In genomic region chr6:48487747-48488725, GRCm38 (mm10) we compare ENCODE assay signal across 8 mouse cellular contexts. TPM values are rescaled to one million over a fixed set of nuclear protein-coding genes. Genes with fewer than 3 reads are reported as not detected.
DNase-seq lines count a peak whose midpoint lies in the region; ATAC-seq lines count a peak whose summit lies in the region.

No protein-coding gene starts in this region.

- peaks cover 70% of the 10 kb centered on the region for H3K27me3 ChIP-seq in heart, embryonic 10.5 days (ENCODE audit: insufficient read depth, poor library complexity, severe bottlenecking)
- H3K27me3 ChIP-seq in kidney, embryonic 16.5 days (ENCODE audit: insufficient read depth, low read length) = no peaks in the 10 kb centered on the region
- no peaks in the 10 kb centered on the region for H3K27me3 ChIP-seq in midbrain, embryonic 15.5 days (replicated peaks)

- H3K4me3 ChIP-seq in heart, embryonic 10.5 days = peak overlapping the region; percentile 43
- H3K4me3 ChIP-seq in kidney, embryonic 16.5 days (ENCODE audit: low read length) = peak overlapping the region; percentile 31
- no peak overlapping the region for H3K4me3 ChIP-seq in midbrain, embryonic 15.5 days

- peak overlapping the region; percentile 59 for H3K9ac ChIP-seq in kidney, embryonic 16.5 days (replicated peaks; ENCODE audit: low read length)
- no peak overlapping the region for H3K9ac ChIP-seq in midbrain, embryonic 15.5 days

- H3K4me1 ChIP-seq in heart, embryonic 10.5 days = peaks cover 41% of the 10 kb centered on the region
- H3K4me1 ChIP-seq in kidney, embryonic 16.5 days (ENCODE audit: insufficient read depth, low read length) = peaks cover 10% of the 10 kb centered on the region
- H3K4me1 ChIP-seq in midbrain, embryonic 15.5 days = no peaks in the 10 kb centered on the region; the same call in 1 of the 2 replicates

- DNase-seq in 3T3-L1 (ENCODE audit: low read depth, low spot score) = peak; percentile 46
- peak; percentile 52 for DNase-seq in embryo, embryonic 10.5 days (ENCODE audit: low spot score)
- DNase-seq in heart, embryonic 10.5 days (ENCODE audit: low spot score) = no peak
- DNase-seq in thymus, postnatal 4 days = no peak
- DNase-seq in c-Kit-positive CD71-positive TER-119-positive erythroid progenitor cells, embryonic 14.5 days (ENCODE audit: low spot score) = no peak
- no peak for DNase-seq in ovary, postnatal 14 days (ENCODE audit: low spot score)

- peak; percentile 55; the same call in 1 of the 2 replicates for ATAC-seq in kidney, embryonic 16.5 days (ENCODE audit: low FRiP score, low TSS enrichment)
- peak; percentile 44; the same call in 1 of the 2 replicates for ATAC-seq in midbrain, embryonic 15.5 days (replicated peaks)

- H3K9me3 ChIP-seq in heart, embryonic 10.5 days = no peaks in the 10 kb centered on the region
- H3K9me3 ChIP-seq in kidney, embryonic 16.5 days (ENCODE audit: low read length) = no peaks in the 10 kb centered on the region
- no peaks in the 10 kb centered on the region for H3K9me3 ChIP-seq in midbrain, embryonic 15.5 days

- 10% methylated on average over 20 of the region's 25 CpGs for WGBS in heart, embryonic 10.5 days
- 8% methylated on average over 18 of the region's 25 CpGs for WGBS in kidney, embryonic 16.5 days
- WGBS in midbrain, embryonic 15.5 days = 19% methylated on average over 17 of the region's 25 CpGs

- H3K4me2 ChIP-seq in kidney, embryonic 16.5 days (replicated peaks; ENCODE audit: low read depth, low read length) = peak overlapping the region; percentile 50
- peak overlapping the region; percentile 36 for H3K4me2 ChIP-seq in midbrain, embryonic 15.5 days

- no peaks in the 10 kb centered on the region for H3K36me3 ChIP-seq in heart, embryonic 10.5 days
- H3K36me3 ChIP-seq in kidney, embryonic 16.5 days (ENCODE audit: insufficient read depth, low read length) = no peaks in the 10 kb centered on the region
- H3K36me3 ChIP-seq in midbrain, embryonic 15.5 days (replicated peaks) = no peaks in the 10 kb centered on the region

- peak overlapping the region; percentile 78 for H3K27ac ChIP-seq in heart, embryonic 10.5 days
- H3K27ac ChIP-seq in kidney, embryonic 16.5 days (ENCODE audit: low read length) = no peak overlapping the region
- no peak overlapping the region for H3K27ac ChIP-seq in midbrain, embryonic 15.5 days

RNA-seq across cellular contexts. Expression of gene Sspo, which starts 40.0 kb away (rescaled TPM):
- 0.15 and 0.64 TPM in 2 replicates for polyA plus RNA-seq in heart, embryonic 10.5 days (2016; fragmentation: Nextera tagmentation; extraction: Ambion mirVana)
- polyA plus RNA-seq in kidney, embryonic 16.5 days (2015; fragmentation: Nextera tagmentation; extraction: Ambion mirVana) = 0.36 and 0.97 TPM in 2 replicates
- polyA plus RNA-seq in midbrain, embryonic 15.5 days (2015; fragmentation: Nextera tagmentation; extraction: Ambion mirVana) = 0.40 and 0.46 TPM in 2 replicates

RNA-seq across cellular contexts. Expression of gene Zfp467, which starts 42.4 kb away (rescaled TPM):
- polyA plus RNA-seq in heart, embryonic 10.5 days (2016; fragmentation: Nextera tagmentation; extraction: Ambion mirVana) = 13.4 and 13.9 TPM in 2 replicates
- 32.0 and 33.9 TPM in 2 replicates for polyA plus RNA-seq in kidney, embryonic 16.5 days (2015; fragmentation: Nextera tagmentation; extraction: Ambion mirVana)
- polyA plus RNA-seq in midbrain, embryonic 15.5 days (2015; fragmentation: Nextera tagmentation; extraction: Ambion mirVana) = 28.9 and 33.8 TPM in 2 replicates

RNA-seq across cellular contexts. Expression of gene Atp6v0e2, which starts 49.4 kb away (rescaled TPM):
- 21.1 and 26.6 TPM in 2 replicates for polyA plus RNA-seq in heart, embryonic 10.5 days (2016; fragmentation: Nextera tagmentation; extraction: Ambion mirVana)
- polyA plus RNA-seq in kidney, embryonic 16.5 days (2015; fragmentation: Nextera tagmentation; extraction: Ambion mirVana) = 32.7 and 33.8 TPM in 2 replicates
- polyA plus RNA-seq in midbrain, embryonic 15.5 days (2015; fragmentation: Nextera tagmentation; extraction: Ambion mirVana) = 292 and 304 TPM in 2 replicates

Comparison
In these comparisons a context has a peak if more than half of its experiments do, and no peak if none do; other contexts are left out.
1. DNase-seq: peak in 3T3-L1 (single experiment) and embryo, embryonic 10.5 days (single experiment); none in heart, embryonic 10.5 days (single experiment), thymus, postnatal 4 days (single experiment), c-Kit-positive CD71-positive TER-119-positive erythroid progenitor cells, embryonic 14.5 days (single experiment) and ovary, postnatal 14 days (single experiment).